Mouse (Mus musculus): ENCODE results near the gene Zbtb25.

Gene Zbtb25

GRCm38 (mm10) chr12:76336111-76336965 is 33.1 kb downstream of the Zbtb25 start:
- DNase-seq (ENCODE audit: low spot score): no peak

- no peak for DNase-seq (ENCODE audit: low spot score)
These were observed 33.8 kb downstream of the Zbtb25 start for GRCm38 (mm10) chr12:76335641-76336040.

DNA sequence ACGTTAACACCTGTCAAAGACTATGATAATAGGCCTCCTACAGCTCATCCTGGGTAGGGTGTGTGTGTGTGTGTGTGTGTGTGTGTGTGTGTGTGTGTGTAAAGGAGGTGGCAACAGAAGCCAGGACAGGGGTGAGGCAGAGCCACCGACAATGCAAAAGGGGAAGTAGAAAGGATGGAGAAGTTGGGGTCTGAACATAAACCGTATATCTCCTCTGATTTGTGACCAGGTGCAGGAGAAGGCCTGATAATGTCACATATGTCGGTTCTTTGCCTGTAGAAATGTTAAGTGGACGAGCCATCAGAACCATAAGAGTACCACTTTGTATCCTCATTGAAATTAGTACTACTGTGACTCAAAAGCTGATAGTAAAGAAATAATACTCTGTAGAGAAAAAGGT is 35.7 kb downstream of the Zbtb25 start:
- DNase-seq (ENCODE audit: low spot score): no peak

DNA sequence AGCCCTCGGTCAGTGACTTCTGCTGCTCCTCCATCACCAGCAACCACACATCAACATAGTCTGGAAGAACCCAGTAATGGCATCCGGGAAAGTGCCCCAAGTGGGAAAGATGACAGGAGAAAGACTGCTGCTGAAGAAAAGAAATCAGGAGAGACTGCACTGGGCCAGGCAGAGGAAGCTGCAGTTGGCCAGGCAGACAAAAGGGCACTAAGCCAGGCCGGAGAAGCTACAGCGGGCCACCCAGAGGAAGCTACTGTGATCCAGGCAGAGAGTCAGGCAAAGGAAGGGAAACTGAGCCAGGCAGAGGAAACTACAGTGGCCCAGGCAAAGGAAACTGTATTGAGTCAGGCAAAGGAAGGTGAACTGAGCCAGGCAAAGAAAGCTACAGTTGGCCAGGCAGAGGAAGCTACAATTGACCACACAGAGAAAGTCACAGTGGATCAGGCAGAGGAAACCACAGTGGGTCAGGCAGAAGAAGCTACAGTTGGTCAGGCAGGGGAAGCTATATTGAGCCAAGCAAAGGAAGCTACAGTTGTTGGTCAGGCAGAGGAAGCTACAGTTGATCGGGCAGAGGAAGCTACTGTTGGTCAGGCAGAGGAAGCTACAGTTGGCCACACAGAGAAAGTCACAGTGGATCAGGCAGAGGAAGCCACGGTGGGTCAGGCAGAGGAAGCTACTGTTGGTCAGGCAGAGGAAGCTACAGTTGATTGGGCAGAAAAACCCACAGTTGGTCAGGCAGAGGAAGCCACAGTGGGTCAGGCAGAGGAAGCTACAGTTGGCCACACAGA is 40.6 kb downstream of the Zbtb25 start:
- DNase-seq (ENCODE audit: low spot score): no peak

DNA sequence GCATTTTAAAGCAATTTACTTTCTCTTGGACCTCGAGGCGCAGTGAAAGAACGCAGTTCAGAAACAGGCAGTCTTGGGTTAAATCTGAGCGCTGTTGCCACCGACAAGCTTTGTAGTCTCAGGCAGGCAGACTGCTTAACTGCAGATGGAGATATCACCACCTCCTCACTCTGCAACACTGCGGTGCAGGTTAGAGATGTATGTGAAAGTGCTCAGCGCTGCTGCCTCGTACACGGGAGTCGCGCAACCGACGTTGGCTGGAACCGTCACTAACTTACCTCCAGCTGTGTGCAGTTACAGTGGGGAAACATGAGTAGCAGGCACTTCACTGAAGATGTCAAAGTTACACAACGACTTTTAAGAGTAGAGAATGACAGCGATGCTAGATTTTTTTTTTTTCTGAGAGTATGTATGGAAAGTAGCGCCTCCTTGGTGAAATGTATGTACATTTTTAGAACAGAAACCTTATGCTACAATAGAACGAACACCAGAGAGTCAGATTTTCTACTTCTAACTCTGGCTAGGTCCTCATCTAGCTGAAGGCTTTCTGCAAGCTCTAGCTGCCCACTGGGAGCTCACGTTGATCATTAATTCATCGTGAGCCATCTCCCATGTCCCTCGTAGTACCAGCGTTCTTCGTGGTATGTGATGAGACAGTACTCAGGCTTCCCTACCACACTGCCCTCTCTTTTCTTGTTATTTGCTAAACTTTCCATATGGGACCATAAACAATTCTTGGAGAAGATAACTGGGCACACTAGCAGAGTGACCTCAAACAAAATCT is 42.8 kb downstream of the Zbtb25 start:
- DNase-seq (ENCODE audit: low spot score): no peak

GRCm38 (mm10) chr12:76324679-76325431 is 44.5 kb downstream of the Zbtb25 start, which contains the start of gene Akap5:
TSS of gene Akap5 (plus strand) at chr12:76324891.
- no peak for DNase-seq (ENCODE audit: low spot score)

DNA sequence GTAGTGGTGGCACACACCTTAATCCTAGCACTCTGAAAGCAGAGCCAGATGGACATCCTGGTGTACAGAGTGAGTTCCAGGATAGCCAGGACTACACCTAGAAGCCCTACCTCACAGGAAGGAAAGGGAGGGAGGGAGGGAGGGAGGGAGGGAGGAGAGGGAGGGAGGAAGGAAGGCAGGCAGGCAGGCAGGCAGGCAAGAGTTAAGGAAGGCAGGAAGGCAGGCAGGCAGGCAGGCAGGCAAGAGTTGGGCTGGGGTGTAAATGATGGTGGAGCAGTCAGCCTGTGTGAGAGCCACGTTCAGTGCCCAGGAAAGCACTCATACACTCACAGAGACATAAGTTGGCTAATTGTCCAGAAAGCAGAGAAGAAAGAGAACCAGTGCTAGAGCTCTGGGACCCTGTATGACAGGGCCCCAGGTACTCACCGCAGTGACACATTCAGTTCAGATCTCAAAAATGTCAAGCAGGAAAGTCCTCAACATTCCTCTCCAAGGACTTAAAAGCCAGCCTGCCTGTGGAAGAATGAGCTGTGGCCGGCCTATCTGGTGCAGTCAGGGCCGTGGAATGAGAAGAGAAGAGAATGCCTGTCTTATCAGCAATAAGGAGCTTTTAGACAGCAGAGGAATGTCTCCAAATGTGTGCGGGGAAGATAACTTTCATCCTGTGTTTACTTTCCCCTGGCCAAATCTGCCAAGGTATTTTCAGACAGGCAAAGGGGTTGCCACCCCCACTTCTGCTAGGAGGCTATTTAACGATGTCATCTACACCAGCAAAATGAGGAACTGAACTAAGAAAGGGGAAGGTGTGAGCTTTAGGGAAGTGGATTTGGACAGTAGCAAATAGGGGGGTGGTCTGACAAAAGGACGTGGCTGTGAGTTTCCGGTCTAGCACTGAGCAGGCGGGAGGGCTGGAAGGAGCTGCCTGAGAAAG is 50.9 kb downstream of the Zbtb25 start:
- no peak for DNase-seq (ENCODE audit: low spot score)

- DNase-seq (ENCODE audit: low spot score): no peak
These were observed 57.5 kb downstream of the Zbtb25 start for GRCm38 (mm10) chr12:76311951-76312350.

GRCm38 (mm10) chr12:76311227-76311626 is 58.2 kb downstream of the Zbtb25 start:
- no peak for DNase-seq (ENCODE audit: low spot score)

GRCm38 (mm10) chr12:76310633-76311032 is 58.8 kb downstream of the Zbtb25 start:
- no peak for DNase-seq (ENCODE audit: low spot score)

- no peak for DNase-seq (ENCODE audit: low spot score)
These were observed 59.4 kb downstream of the Zbtb25 start for GRCm38 (mm10) chr12:76310007-76310406.

GRCm38 (mm10) chr12:76308436-76308835 is 61.0 kb downstream of the Zbtb25 start:
- DNase-seq (ENCODE audit: low spot score): no peak

- no peak for DNase-seq (ENCODE audit: low spot score)
These were observed 61.4 kb downstream of the Zbtb25 start for GRCm38 (mm10) chr12:76307964-76308363.

- no peak for DNase-seq (ENCODE audit: low spot score)
These were observed 62.4 kb downstream of the Zbtb25 start for GRCm38 (mm10) chr12:76306852-76307561.

GRCm38 (mm10) chr12:76305107-76305506 is 64.3 kb downstream of the Zbtb25 start:
- DNase-seq (ENCODE audit: low spot score): no peak

GRCm38 (mm10) chr12:76304199-76304598 is 65.2 kb downstream of the Zbtb25 start:
- no peak for DNase-seq (ENCODE audit: low spot score)

- no peak for DNase-seq (ENCODE audit: low spot score)
These were observed 65.9 kb downstream of the Zbtb25 start for GRCm38 (mm10) chr12:76303474-76303873.

GRCm38 (mm10) chr12:76300367-76300766 is 69.0 kb downstream of the Zbtb25 start:
- DNase-seq (ENCODE audit: low spot score): no peak

GRCm38 (mm10) chr12:76299361-76299906 is 70.0 kb downstream of the Zbtb25 start:
- no peak for DNase-seq (ENCODE audit: low spot score)
